Mouse (Mus musculus) bone marrow macrophage, adult 2 months (primary cell): ENCODE measurements around the gene Ibsp.

Source experiments
- CTCF ChIP-seq: IDR thresholded peaks from 2 replicates; pipeline ENCODE4 v1.5.1; 2012; ENCODE audit warnings: low read depth, mild to moderate bottlenecking, low read length, moderate library complexity
- POLR2A ChIP-seq: IDR thresholded peaks from 2 replicates; pipeline ENCODE4 v1.6.1; 2012; ENCODE audit warnings: mild to moderate bottlenecking, low read depth, low read length, borderline replicate concordance

GRCm38 (mm10) chr5:104358592-104358991 is 59.6 kb downstream of the Ibsp start:
- TF ChIP-seq POLR2A (no peak), CTCF (no peak)
